In genomic region chrX:8921813-8922607, GRCm38 (mm10) we compare ENCODE assay signal across 14 mouse cellular contexts. TPM values are rescaled to one million over a fixed set of nuclear protein-coding genes. Genes with fewer than 3 reads are reported as not detected.
DNase-seq lines count a peak whose midpoint lies in the region; ATAC-seq and TF ChIP-seq lines count a peak whose summit lies in the region.
"Had no signal": no experiment of that assay in that cellular context is flagged by ENCODE, and none has a peak within 500 bp of the region (broad histone marks: within the 10 kb centered on the region; RNA-seq: fewer than 3 reads in every experiment).

No protein-coding gene starts in this region.

- intact Hi-C loops in left cerebral cortex, adult 2 months (cut with DNase I) = no loop called here
- intact Hi-C loops in left cerebral cortex, postnatal 25 days (cut with DNase I) = loop anchor here (2.0 kb wide), 1 partner anchor 57 kb away; no protein-coding TSS in a partner anchor

- H3K4me3 ChIP-seq in left cerebral cortex, adult 2 months = no peak overlapping the region
- H3K4me3 ChIP-seq in ES-Bruce4 (ENCODE audit: low read depth, low read length) = no peak overlapping the region
- H3K4me3 ChIP-seq: forebrain, embryonic 10.5 days had no signal

- TF ChIP-seq POLR2A in ES-Bruce4 (IDR thresholded peaks at IDR 0.05; ENCODE audit: insufficient read depth, low read length) = no peak

- no peak overlapping the region for H3K9ac ChIP-seq in ES-Bruce4 (ENCODE audit: low read depth, poor library complexity, severe bottlenecking)

- no peaks in the 10 kb centered on the region for H3K36me3 ChIP-seq in ES-Bruce4 (ENCODE audit: control insufficient read depth, insufficient read depth, low read length, poor library complexity, severe bottlenecking)
- H3K36me3 ChIP-seq: forebrain, embryonic 10.5 days had no signal

- H3K27ac ChIP-seq in left cerebral cortex, adult 2 months = no peak overlapping the region
- no peak overlapping the region for H3K27ac ChIP-seq in ES-Bruce4 (ENCODE audit: insufficient read depth, low read length)
- H3K27ac ChIP-seq: forebrain, embryonic 10.5 days had no signal

- no peak for TF ChIP-seq EP300 in ES-Bruce4 (IDR thresholded peaks at IDR 0.05; ENCODE audit: insufficient read depth, low read depth, low read length)

- peak; percentile 4 for DNase-seq in embryo, embryonic 10 days (ENCODE audit: low spot score)
- DNase-seq in embryo, embryonic 10.5 days (ENCODE audit: low spot score) = no peak
- peak in 1 of 2 experiments; percentile 9 for DNase-seq in left cerebral cortex, adult 2 months (ENCODE audit: extremely low spot score in 1 of 2, low spot score in 2 of 2)
- no peak for DNase-seq in left cerebral cortex, postnatal 25 days (ENCODE audit: low spot score in 2 of 2)
- DNase-seq in layer of hippocampus, adult 9-11 months = peak; percentile 3
- no peak for DNase-seq in kidney, adult 18-20 months
- DNase-seq: cerebellum, adult 11 months had no signal

- H3K27me3 ChIP-seq in ES-Bruce4 (ENCODE audit: control insufficient read depth, insufficient read depth, low read length, poor library complexity, severe bottlenecking) = no peaks in the 10 kb centered on the region

- peak; percentile 39 for TF ChIP-seq CTCF in left cerebral cortex, adult 2 months (IDR thresholded peaks at IDR 0.05)
- TF ChIP-seq CTCF in ES-Bruce4 (IDR thresholded peaks at IDR 0.05; ENCODE audit: low read depth, low read length) = peak; percentile 24

- ATAC-seq in monocyte, adult 5-6 weeks (replicated peaks; ENCODE audit: insufficient number of reproducible peaks, low FRiP score, low TSS enrichment, poor library complexity, severe bottlenecking) = no peak

- no peaks in the 10 kb centered on the region for H3K9me3 ChIP-seq in ES-Bruce4 (replicated peaks; ENCODE audit: control insufficient read depth, insufficient read depth, low read length, poor library complexity, severe bottlenecking)
- H3K9me3 ChIP-seq: forebrain, embryonic 10.5 days had no signal

- no peaks in the 10 kb centered on the region for H3K4me1 ChIP-seq in ES-Bruce4 (ENCODE audit: control insufficient read depth, insufficient read depth, low read length)
- H3K4me1 ChIP-seq: forebrain, embryonic 10.5 days had no signal

RNA-seq across cellular contexts. Expression of gene B630019K06Rik, which starts 29.8 kb away (rescaled TPM):
- 10 to 100 TPM; 31.4 to 35.0 TPM for total RNA-seq in left cerebral cortex, adult 2 months (2021)
- total RNA-seq in left cerebral cortex, postnatal 25 days (2021) = 10 to 100 TPM; 31.8 to 34.0 TPM
- polyA plus RNA-seq in ES-Bruce4 (2011; ENCODE audit: insufficient read depth, insufficient read length, low read depth, missing spikeins) = 0.52 and 0.61 TPM in 2 replicates
- 0.48 to 1.2 TPM (median 0.49 TPM) in 3 replicates for total RNA-seq in monocyte, adult 5-6 weeks (2017)

RNA-seq across cellular contexts. Expression of gene Fthl17b, which starts 40.8 kb away (rescaled TPM):
- total RNA-seq in left cerebral cortex, adult 2 months (2021) = not detected
- not detected for total RNA-seq in left cerebral cortex, postnatal 25 days (2021)
- not detected in 2 replicates for polyA plus RNA-seq in ES-Bruce4 (2011; ENCODE audit: insufficient read depth, insufficient read length, low read depth, missing spikeins)
- not detected in 3 replicates for total RNA-seq in monocyte, adult 5-6 weeks (2017)
- total RNA-seq: ES-E14; heart, postnatal 25 days; left cerebral cortex, postnatal 14 days had no signal
- polyA plus RNA-seq: forebrain, embryonic 10.5 days; small intestine, adult 2 months had no signal

RNA-seq across cellular contexts. Expression of gene Gm5751, which starts 48.0 kb away (rescaled TPM):
- not detected for total RNA-seq in left cerebral cortex, adult 2 months (2021)
- not detected for total RNA-seq in left cerebral cortex, postnatal 25 days (2021)
- polyA plus RNA-seq in ES-Bruce4 (2011; ENCODE audit: insufficient read depth, insufficient read length, low read depth, missing spikeins) = not detected in 2 replicates
- not detected in 3 replicates for total RNA-seq in monocyte, adult 5-6 weeks (2017)
- total RNA-seq: ES-E14; heart, postnatal 25 days; left cerebral cortex, postnatal 14 days had no signal
- polyA plus RNA-seq: forebrain, embryonic 10.5 days; small intestine, adult 2 months had no signal

RNA-seq across cellular contexts. Expression of gene Fthl17c, which starts 54.3 kb away (rescaled TPM):
- not detected for total RNA-seq in left cerebral cortex, adult 2 months (2021)
- total RNA-seq in left cerebral cortex, postnatal 25 days (2021) = not detected
- polyA plus RNA-seq in ES-Bruce4 (2011; ENCODE audit: insufficient read depth, insufficient read length, low read depth, missing spikeins) = 1.6 and 2.9 TPM in 2 replicates
- not detected in 3 replicates for total RNA-seq in monocyte, adult 5-6 weeks (2017)
- total RNA-seq: heart, postnatal 25 days; left cerebral cortex, postnatal 14 days had no signal
- polyA plus RNA-seq: forebrain, embryonic 10.5 days; small intestine, adult 2 months had no signal

Comparison
In these comparisons a context has a peak if more than half of its experiments do, and no peak if none do; other contexts are left out.
1. DNase-seq: peak in embryo, embryonic 10 days (single experiment) and layer of hippocampus, adult 9-11 months (single experiment); none in embryo, embryonic 10.5 days (single experiment), left cerebral cortex, postnatal 25 days (0 of 2) and kidney, adult 18-20 months (single experiment).
2. RNA of gene B630019K06Rik, which starts 29.8 kb away (total RNA-seq): 31.4 to 35.0 TPM in left cerebral cortex, adult 2 months and 31.8 to 34.0 TPM in left cerebral cortex, postnatal 25 days; 0.48 to 1.2 TPM in monocyte, adult 5-6 weeks; every median in the first group is over 10 times any median in the second.